Mouse (Mus musculus) heart, postnatal 0 days (tissue): ENCODE results near the gene Wfdc3.

Experiments used
- CTCF ChIP-seq: IDR thresholded peaks from 2 replicates; pipeline ENCODE4 v1.5.1; 2016; ENCODE audit warnings: antibody characterized with exemption, control low read depth, low read depth
- EP300 ChIP-seq: IDR thresholded peaks from 2 replicates; pipeline ENCODE4 v1.6.1; 2016; ENCODE audit warnings: antibody characterized with exemption, low read depth

DNA sequence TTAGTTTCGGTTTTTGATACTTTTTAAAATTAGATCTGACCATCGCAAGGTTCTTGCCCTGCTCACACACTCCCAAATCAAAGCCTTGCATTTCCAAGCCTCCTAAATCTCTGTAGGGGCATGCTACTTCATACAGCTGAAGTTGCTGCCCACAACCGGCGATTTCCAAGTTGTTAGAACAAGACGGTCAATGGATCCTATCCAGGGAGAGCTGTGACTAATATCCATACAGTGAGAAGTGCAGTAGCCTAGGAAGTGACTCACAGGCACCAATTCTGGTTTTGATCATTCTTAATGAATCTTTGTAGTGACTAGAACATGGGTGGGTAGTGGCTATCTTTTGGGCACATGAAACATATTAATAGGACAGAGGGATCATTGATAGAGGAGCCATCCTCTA lies 44.0 kb downstream of the Wfdc3 start:
- TF ChIP-seq CTCF = no peak
- no peak for TF ChIP-seq EP300
